Mouse (Mus musculus) heart, embryonic 14.5 days (tissue): ENCODE results near the gene H2-M10.6. TPM values are rescaled to one million over a fixed set of nuclear protein-coding genes. Genes with fewer than 3 reads are reported as not detected.

Experiments
- ATAC-seq: fragments of 200-750 bp; cut with Nextera tagmentation; 2 replicates; pipeline ENCODE4 v1.8.0; 2017; ENCODE audit warnings: low read depth, moderate TSS enrichment; ENCODE audit not compliant: insufficient number of reproducible peaks, insufficient read depth, low FRiP score
- H3K27ac ChIP-seq, 2 experiments: fragments of 200-500 bp in 1 of 2; fragments of 300-500 bp in 1 of 2; sonication (generic) in 1 of 2; replicated peaks in 1 of 2; 2 replicates each; pipeline ENCODE4 v1.5.1; 2012 to 2014; ENCODE audit warnings: low read depth in 2 of 2, low read length in 2 of 2, control low read depth in 1 of 2, mild to moderate bottlenecking in 1 of 2, mixed read lengths in 1 of 2; ENCODE audit not compliant: control insufficient read depth in 1 of 2, insufficient read depth in 1 of 2
- H3K27me3 ChIP-seq: fragments of 300-500 bp; sonication (generic); 2 replicates; pipeline ENCODE4 v1.6.1; 2014; ENCODE audit warnings: mild to moderate bottlenecking, low read length, control low read depth; ENCODE audit not compliant: control insufficient read depth, insufficient read depth
- H3K36me3 ChIP-seq: fragments of 300-500 bp; sonication (generic); 2 replicates; pipeline ENCODE4 v1.6.1; 2014; ENCODE audit warnings: mild to moderate bottlenecking, control low read depth, low read length, mixed read lengths; ENCODE audit not compliant: control insufficient read depth, insufficient read depth
- H3K4me1 ChIP-seq, 2 experiments: fragments of 200-500 bp in 1 of 2; fragments of 300-500 bp in 1 of 2; sonication (generic) in 1 of 2; 2 replicates each; pipeline ENCODE4 v1.6.1; 2012 to 2014; ENCODE audit warnings: low read length in 2 of 2, control low read depth in 1 of 2, mixed read lengths in 1 of 2; ENCODE audit not compliant: control insufficient read depth in 2 of 2, insufficient read depth in 2 of 2
- H3K4me2 ChIP-seq: fragments of 300-500 bp; sonication (generic); 2 replicates; pipeline ENCODE4 v1.6.1; 2014; ENCODE audit warnings: mild to moderate bottlenecking, low read length
- H3K4me3 ChIP-seq, 2 experiments: fragments of 200-500 bp in 1 of 2; fragments of 300-500 bp in 1 of 2; sonication (generic) in 1 of 2; 2 replicates each; pipeline ENCODE4 v1.5.1; 2012 to 2014; ENCODE audit warnings: low read length in 2 of 2, mild to moderate bottlenecking in 2 of 2, control low read depth in 1 of 2, low read depth in 1 of 2, moderate library complexity in 1 of 2; ENCODE audit not compliant: control insufficient read depth in 1 of 2, insufficient read depth in 1 of 2
- H3K9ac ChIP-seq: fragments of 300-500 bp; sonication (generic); 2 replicates; pipeline ENCODE4 v1.6.1; 2014; ENCODE audit warnings: mild to moderate bottlenecking, low read length
- H3K9me3 ChIP-seq: fragments of 300-500 bp; sonication (generic); 2 replicates; pipeline ENCODE4 v1.6.1; 2016; ENCODE audit warnings: low read length, control low read depth; ENCODE audit not compliant: control insufficient read depth
- WGBS: fragments of 180-500 bp; shearing (Covaris S2); extraction: QIAGEN DNeasy Blood & Tissue Kit; methylation state at CpG from one replicate; pipeline ENCODE4 v1.1.7; 2014; 5-methylcytosine and 5-hydroxymethylcytosine counted together
- polyA plus RNA-seq: library from polyadenylated mRNA; unstranded; fragments of >200 nt; fragmentation: Nextera tagmentation; extraction: Ambion mirVana; gene quantifications from 2 replicates; pipeline ENCODE4 v1.2.1, GENCODE M21; 2014

H2-M10.6 gene
- polyA plus RNA-seq, 1 experiment from 2014 or later = not detected

- Histone ChIP-seq H3K4me2 (no peak overlapping the region), H3K4me3 (no peak overlapping the region)
- 73% methylated on average over 7 of the region's 7 CpGs for WGBS
Measured at GRCm38 (mm10) chr17:36843696-36844095, 31.7 kb downstream of the H2-M10.6 start.

GRCm38 (mm10) chr17:36844286-36844719, 32.3 kb downstream of the H2-M10.6 start:
- Histone ChIP-seq H3K36me3 (peaks cover 6% of the 10 kb centered on the region; the same call in 1 of the 2 replicates), H3K9ac (no peak overlapping the region), H3K4me1 (peaks cover 0 to 17% of the 10 kb centered on the region in 2 experiments; a peak in 2 of 4 replicates), H3K27me3 (no peaks in the 10 kb centered on the region), H3K27ac (no peak overlapping the region), H3K4me3 (no peak overlapping the region), H3K4me2 (no peak overlapping the region), H3K9me3 (no peaks in the 10 kb centered on the region)
- no peak for ATAC-seq

More at GRCm38 (mm10) chr17:36843696-36844095, 31.7 kb downstream of the H2-M10.6 start:
- H3K9me3 ChIP-seq = no peaks in the 10 kb centered on the region
- H3K36me3 ChIP-seq = peaks cover 9% of the 10 kb centered on the region; the same call in 1 of the 2 replicates
- ATAC-seq = no peak
- no peaks in the 10 kb centered on the region for H3K27me3 ChIP-seq
- H3K9ac ChIP-seq = no peak overlapping the region
- H3K27ac ChIP-seq = no peak overlapping the region
- H3K4me1 ChIP-seq = peaks cover 0 to 21% of the 10 kb centered on the region in 2 experiments; a peak in 2 of 4 replicates

- no peaks in the 10 kb centered on the region for H3K9me3 ChIP-seq
- H3K9ac ChIP-seq = no peak overlapping the region
- H3K27ac ChIP-seq = no peak overlapping the region
- 52% methylated on average over 1 of the region's 1 CpGs for WGBS
- peaks cover 0 to 17% of the 10 kb centered on the region in 2 experiments; a peak in 2 of 4 replicates for H3K4me1 ChIP-seq
- peaks cover 6% of the 10 kb centered on the region; the same call in 1 of the 2 replicates for H3K36me3 ChIP-seq
- no peak overlapping the region for H3K4me3 ChIP-seq
- H3K27me3 ChIP-seq = no peaks in the 10 kb centered on the region
- H3K4me2 ChIP-seq = no peak overlapping the region
- no peak for ATAC-seq
Measured at GRCm38 (mm10) chr17:36844725-36845124, 32.8 kb downstream of the H2-M10.6 start.

- Histone ChIP-seq H3K4me3 (no peak overlapping the region), H3K4me1 (peaks cover 0 to 9% of the 10 kb centered on the region in 2 experiments; a peak in 2 of 4 replicates), H3K36me3 (peaks cover 42% of the 10 kb centered on the region), H3K4me2 (no peak overlapping the region), H3K27ac (no peak overlapping the region), H3K27me3 (no peaks in the 10 kb centered on the region), H3K9ac (no peak overlapping the region), H3K9me3 (no peaks in the 10 kb centered on the region)
- ATAC-seq = no peak
- 72% methylated on average over 5 of the region's 5 CpGs for WGBS
Measured at GRCm38 (mm10) chr17:36848911-36849310, 36.9 kb downstream of the H2-M10.6 start.

- Histone ChIP-seq H3K9me3 (no peaks in the 10 kb centered on the region), H3K4me2 (no peak overlapping the region), H3K27ac (no peak overlapping the region), H3K9ac (no peak overlapping the region), H3K4me1 (no peaks in the 10 kb centered on the region; a peak in 1 of 4 replicates), H3K4me3 (no peak overlapping the region), H3K27me3 (no peaks in the 10 kb centered on the region), H3K36me3 (peaks cover 52% of the 10 kb centered on the region)
- WGBS = 88% methylated on average over 2 of the region's 2 CpGs
- ATAC-seq = no peak
Measured at GRCm38 (mm10) chr17:36849992-36850391, 38.0 kb downstream of the H2-M10.6 start.

GRCm38 (mm10) chr17:36851200-36851599, 39.2 kb downstream of the H2-M10.6 start:
- no peak overlapping the region for H3K4me2 ChIP-seq
- no peaks in the 10 kb centered on the region for H3K27me3 ChIP-seq
- H3K4me1 ChIP-seq = no peaks in the 10 kb centered on the region
- H3K27ac ChIP-seq = no peak overlapping the region
- 74% methylated on average over 5 of the region's 5 CpGs for WGBS
- ATAC-seq = no peak
- no peak overlapping the region for H3K9ac ChIP-seq
- no peaks in the 10 kb centered on the region for H3K9me3 ChIP-seq
- no peak overlapping the region for H3K4me3 ChIP-seq
- peaks cover 62% of the 10 kb centered on the region for H3K36me3 ChIP-seq

- H3K4me2 ChIP-seq = no peak overlapping the region
- H3K27ac ChIP-seq = no peak overlapping the region
- peaks cover 62% of the 10 kb centered on the region for H3K36me3 ChIP-seq
- H3K27me3 ChIP-seq = no peaks in the 10 kb centered on the region
- no peak overlapping the region for H3K9ac ChIP-seq
- no peak for ATAC-seq
- H3K9me3 ChIP-seq = no peaks in the 10 kb centered on the region
- no peak overlapping the region for H3K4me3 ChIP-seq
- 52% methylated on average over 5 of the region's 5 CpGs for WGBS
- no peaks in the 10 kb centered on the region for H3K4me1 ChIP-seq
Measured at GRCm38 (mm10) chr17:36851627-36852026, 39.7 kb downstream of the H2-M10.6 start.

GRCm38 (mm10) chr17:36855484-36855883, 43.5 kb downstream of the H2-M10.6 start:
- Histone ChIP-seq H3K4me1 (no peaks in the 10 kb centered on the region), H3K9me3 (no peaks in the 10 kb centered on the region), H3K9ac (no peak overlapping the region), H3K4me3 (no peak overlapping the region), H3K27ac (no peak overlapping the region), H3K36me3 (peaks cover 91% of the 10 kb centered on the region), H3K4me2 (no peak overlapping the region), H3K27me3 (no peaks in the 10 kb centered on the region)
- WGBS = 89% methylated on average over 3 of the region's 3 CpGs
- ATAC-seq = no peak
